Mouse (Mus musculus) midbrain, embryonic 12.5 days (tissue): ENCODE measurements at regions not wholly inside any gene's neighbourhood (a gene's known extent, or its start where the extent isn't known, plus 50 kb on each side); places are given as distances from the start of the nearest gene placed in this dataset.

Experiments used
- ATAC-seq: fragments of 200-750 bp; cut with Nextera tagmentation; 2 replicates; pipeline ENCODE4 v1.8.0; 2017; ENCODE audit warnings: low read depth, moderate TSS enrichment, moderate library complexity; ENCODE audit not compliant: low FRiP score
- H3K27ac ChIP-seq: fragments of 300-500 bp; sonication (generic); replicated peaks from 2 replicates; pipeline ENCODE4 v1.5.1; 2016; ENCODE audit warnings: mild to moderate bottlenecking
- H3K27me3 ChIP-seq: fragments of 300-500 bp; sonication (generic); 2 replicates; pipeline ENCODE4 v1.6.1; 2016; ENCODE audit warnings: mild to moderate bottlenecking
- H3K36me3 ChIP-seq: fragments of 300-500 bp; sonication (generic); 2 replicates; pipeline ENCODE4 v1.6.1; 2016
- H3K4me1 ChIP-seq: fragments of 300-500 bp; sonication (generic); 2 replicates; pipeline ENCODE4 v1.6.1; 2016
- H3K4me2 ChIP-seq: fragments of 300-500 bp; sonication (generic); replicated peaks from 2 replicates; pipeline ENCODE4 v1.6.1; 2016; ENCODE audit warnings: mild to moderate bottlenecking, moderate library complexity
- H3K4me3 ChIP-seq: fragments of 300-500 bp; sonication (generic); 2 replicates; pipeline ENCODE4 v1.5.1; 2016; ENCODE audit warnings: mild to moderate bottlenecking
- H3K9ac ChIP-seq: fragments of 300-500 bp; sonication (generic); replicated peaks from 2 replicates; pipeline ENCODE4 v1.6.1; 2016; ENCODE audit warnings: mild to moderate bottlenecking, moderate library complexity
- H3K9me3 ChIP-seq: fragments of 300-500 bp; sonication (generic); 2 replicates; pipeline ENCODE4 v1.6.1; 2016; ENCODE audit warnings: mild to moderate bottlenecking
- WGBS: fragments of 180-500 bp; shearing (Covaris S2); methylation state at CpG from one replicate; pipeline ENCODE4 v1.1.7; 2016; 5-methylcytosine and 5-hydroxymethylcytosine counted together

DNA sequence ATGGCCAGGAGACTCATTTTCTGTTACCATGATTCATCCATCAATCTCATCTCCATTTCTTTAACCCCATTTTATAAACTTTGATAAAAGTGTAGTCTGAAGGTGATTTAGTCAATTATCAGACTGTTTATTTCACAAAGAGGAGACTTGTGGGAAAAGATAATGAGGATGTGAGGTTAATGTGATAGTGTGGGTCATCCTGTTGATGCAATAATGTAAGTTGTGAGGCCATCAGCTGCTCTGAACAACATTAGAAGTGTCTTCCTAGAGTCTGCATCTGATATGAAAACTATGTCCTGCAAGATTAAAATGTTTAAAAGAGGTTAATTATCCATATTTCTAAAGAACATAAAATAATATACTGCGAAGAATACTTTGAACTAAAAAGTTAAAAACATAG, 842.8 kb downstream of the Pcdh17 start:
- no peaks in the 10 kb centered on the region for H3K9me3 ChIP-seq
- no peaks in the 10 kb centered on the region for H3K4me1 ChIP-seq
- H3K27ac ChIP-seq = no peak overlapping the region
- H3K4me3 ChIP-seq = no peak overlapping the region
- H3K9ac ChIP-seq = no peak overlapping the region
- 89% methylated on average over 1 of the region's 1 CpGs for WGBS
- no peaks in the 10 kb centered on the region for H3K27me3 ChIP-seq
- ATAC-seq = no peak
- no peaks in the 10 kb centered on the region for H3K36me3 ChIP-seq
- no peak overlapping the region for H3K4me2 ChIP-seq

DNA sequence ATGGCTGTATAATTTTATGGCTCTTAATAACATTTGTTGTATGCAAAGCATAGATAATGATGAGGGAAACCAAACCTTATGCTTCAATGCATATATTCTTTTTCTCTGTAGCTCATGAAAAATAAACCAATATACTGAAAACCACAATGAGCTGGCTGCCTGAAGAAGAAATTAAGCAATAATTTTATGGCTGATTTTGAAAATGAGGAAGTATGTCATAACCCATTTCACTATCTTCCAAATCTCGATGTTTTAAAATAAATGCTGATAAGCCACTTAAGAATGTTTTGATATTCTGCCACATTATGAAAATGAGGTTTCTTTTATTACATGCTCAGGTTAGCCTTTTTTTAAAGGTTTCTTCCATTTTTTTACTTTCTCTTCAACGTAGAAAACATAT, 844.1 kb downstream of the Pcdh17 start:
- Histone ChIP-seq H3K4me1 (no peaks in the 10 kb centered on the region), H3K36me3 (no peaks in the 10 kb centered on the region), H3K9ac (no peak overlapping the region), H3K27me3 (no peaks in the 10 kb centered on the region), H3K9me3 (no peaks in the 10 kb centered on the region), H3K4me2 (no peak overlapping the region), H3K27ac (no peak overlapping the region), H3K4me3 (no peak overlapping the region)
- WGBS = 81% methylated on average over 2 of the region's 2 CpGs
- ATAC-seq = no peak

DNA sequence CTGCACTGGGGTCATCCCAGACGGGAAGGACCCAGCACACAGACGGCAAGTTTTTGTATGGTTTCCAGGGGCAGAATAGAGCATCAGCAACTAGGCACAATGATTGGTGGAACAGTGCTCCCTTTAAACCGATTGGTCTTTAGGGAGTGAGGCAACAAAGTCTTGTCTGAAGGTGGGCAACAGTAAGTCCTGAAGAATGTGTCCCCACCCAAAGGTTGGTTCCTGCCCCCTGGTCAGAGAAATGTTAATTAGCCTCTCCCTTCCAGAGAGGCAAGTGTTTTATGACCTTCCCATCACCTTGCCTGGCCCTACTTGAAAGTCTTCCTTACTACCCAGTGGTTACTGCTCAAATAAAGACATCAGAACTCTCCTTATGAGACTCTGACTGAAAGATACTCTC, 855.6 kb downstream of the Pcdh17 start:
- 76% methylated on average over 3 of the region's 3 CpGs for WGBS
- ATAC-seq = no peak
- no peaks in the 10 kb centered on the region for H3K27me3 ChIP-seq

DNA sequence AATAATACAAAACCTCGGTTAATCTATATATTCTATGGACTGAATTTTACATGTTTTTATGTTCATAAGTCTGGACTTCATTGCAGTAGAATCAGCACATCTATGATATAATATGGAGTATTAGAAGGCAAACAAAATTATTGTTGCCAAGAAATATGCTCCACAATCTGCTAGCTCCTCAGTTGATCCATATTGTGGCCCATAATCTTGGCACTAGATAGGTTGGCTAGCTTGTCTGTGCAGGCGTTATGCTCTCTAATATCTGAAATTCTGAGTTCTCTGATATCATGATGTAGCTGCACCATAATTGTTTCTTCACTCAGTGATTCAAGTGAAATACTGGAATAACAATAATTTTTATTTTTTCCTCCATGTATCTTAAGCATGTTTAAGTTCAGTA, 877.3 kb downstream of the Pcdh17 start:
- H3K27ac ChIP-seq = no peak overlapping the region
- no peak overlapping the region for H3K9ac ChIP-seq
- no peaks in the 10 kb centered on the region for H3K27me3 ChIP-seq
- H3K4me1 ChIP-seq = no peaks in the 10 kb centered on the region
- H3K36me3 ChIP-seq = no peaks in the 10 kb centered on the region
- H3K4me2 ChIP-seq = no peak overlapping the region
- no peaks in the 10 kb centered on the region for H3K9me3 ChIP-seq
- H3K4me3 ChIP-seq = no peak overlapping the region
- no peak for ATAC-seq
- WGBS = 93% methylated on average over 2 of the region's 2 CpGs

More for the DNA sequence above, 855.6 kb downstream of the Pcdh17 start:
- Histone ChIP-seq H3K9me3 (no peaks in the 10 kb centered on the region), H3K9ac (no peak overlapping the region), H3K4me3 (no peak overlapping the region), H3K4me2 (no peak overlapping the region), H3K27ac (no peak overlapping the region), H3K36me3 (no peaks in the 10 kb centered on the region), H3K4me1 (no peaks in the 10 kb centered on the region)

DNA sequence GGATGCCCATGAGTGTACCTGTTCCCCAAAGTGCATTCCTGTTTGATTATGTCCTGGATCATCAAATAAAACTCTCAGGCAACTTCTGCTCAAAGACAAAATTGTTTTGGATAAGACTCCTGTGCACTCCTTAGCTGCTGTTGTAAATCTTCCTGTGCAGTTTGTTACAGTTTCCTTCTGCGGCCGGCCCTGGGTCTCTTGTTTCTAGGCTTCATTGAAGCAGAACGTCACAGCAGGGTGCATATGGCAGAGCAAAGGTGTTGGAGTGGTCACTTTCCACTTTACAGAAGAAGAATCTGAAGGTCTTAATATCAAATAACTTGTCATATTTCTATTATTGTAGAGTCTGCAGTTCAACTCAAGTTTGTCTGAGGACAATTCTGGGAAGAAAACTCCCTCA, 889.9 kb downstream of the Pcdh17 start:
- H3K9ac ChIP-seq = no peak overlapping the region
- no peaks in the 10 kb centered on the region for H3K9me3 ChIP-seq
- no peak for ATAC-seq
- no peak overlapping the region for H3K4me3 ChIP-seq
- 66% methylated on average over 3 of the region's 3 CpGs for WGBS
- H3K27ac ChIP-seq = no peak overlapping the region
- H3K4me2 ChIP-seq = no peak overlapping the region
- H3K27me3 ChIP-seq = no peaks in the 10 kb centered on the region
- H3K36me3 ChIP-seq = no peaks in the 10 kb centered on the region
- H3K4me1 ChIP-seq = no peaks in the 10 kb centered on the region

DNA sequence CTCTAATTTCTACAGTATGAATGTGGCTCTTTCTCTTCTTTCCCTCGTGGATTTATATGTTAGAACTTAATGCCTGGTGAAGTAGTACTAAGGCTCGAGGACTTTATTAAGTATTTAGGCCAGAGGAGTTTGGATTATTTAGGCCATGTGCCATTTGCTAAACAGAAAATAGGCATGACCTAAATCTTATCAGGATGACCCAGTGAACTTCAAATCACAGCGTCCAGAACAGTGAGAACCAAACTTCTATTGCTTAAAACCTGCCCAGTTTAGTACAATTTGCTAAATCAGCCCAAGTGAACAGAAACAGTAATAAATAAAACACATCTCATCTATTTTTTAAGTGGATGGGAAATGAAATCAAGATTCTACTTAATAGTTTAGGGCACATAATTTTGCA, 893.8 kb downstream of the Pcdh17 start:
- no peaks in the 10 kb centered on the region for H3K36me3 ChIP-seq
- ATAC-seq = no peak
- no peak overlapping the region for H3K4me3 ChIP-seq
- H3K4me1 ChIP-seq = no peaks in the 10 kb centered on the region
- H3K4me2 ChIP-seq = no peak overlapping the region
- H3K9ac ChIP-seq = no peak overlapping the region
- WGBS = 78% methylated on average over 3 of the region's 3 CpGs
- H3K9me3 ChIP-seq = no peaks in the 10 kb centered on the region
- H3K27me3 ChIP-seq = no peaks in the 10 kb centered on the region
- no peak overlapping the region for H3K27ac ChIP-seq

DNA sequence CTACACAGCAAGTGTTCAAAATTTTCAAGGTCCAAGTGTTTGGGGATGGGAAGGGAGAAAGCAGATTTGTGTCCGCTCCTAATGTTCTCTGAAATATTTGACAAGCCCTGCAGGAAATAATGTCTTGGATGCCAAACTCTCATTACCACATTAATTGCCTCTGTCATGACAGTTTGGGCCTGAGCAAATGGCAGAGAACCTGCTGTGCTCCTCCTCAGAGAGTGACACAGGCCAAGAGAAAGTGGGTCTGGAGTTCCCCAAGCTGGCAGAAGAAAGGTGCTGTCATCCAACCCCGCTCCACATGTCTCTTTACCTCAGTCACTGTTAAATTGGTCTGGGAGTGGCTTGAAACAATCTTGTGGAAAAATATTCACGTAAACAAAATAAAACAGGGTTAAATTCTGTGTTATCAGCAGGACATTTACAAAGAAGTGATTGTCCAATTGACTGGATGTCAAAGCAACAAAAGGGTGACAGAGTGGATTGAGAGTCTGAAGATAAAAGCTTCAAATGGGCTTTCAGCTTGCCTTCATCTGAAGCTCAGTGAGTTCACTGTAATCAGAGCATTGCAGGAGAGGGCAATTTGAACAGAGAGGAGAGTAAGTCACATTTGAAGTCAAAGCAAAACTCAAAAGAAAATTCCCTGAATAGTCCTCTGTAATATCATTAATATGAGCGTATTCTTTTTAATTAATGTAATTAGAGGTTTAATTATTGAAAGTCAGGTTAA, 911.4 kb downstream of the Pcdh17 start:
- Histone ChIP-seq H3K4me2 (no peak overlapping the region), H3K9me3 (no peaks in the 10 kb centered on the region), H3K4me1 (0 out of 2 replicates have a peak, but pooled peaks cover 4% of the 10 kb centered on the region), H3K4me3 (no peak overlapping the region), H3K36me3 (no peaks in the 10 kb centered on the region), H3K27me3 (no peaks in the 10 kb centered on the region), H3K9ac (no peak overlapping the region), H3K27ac (no peak overlapping the region)
- 50% methylated on average over 4 of the region's 4 CpGs for WGBS
- 0 out of 2 replicates have a peak, but pooled peaks have one; percentile 38 for ATAC-seq

DNA sequence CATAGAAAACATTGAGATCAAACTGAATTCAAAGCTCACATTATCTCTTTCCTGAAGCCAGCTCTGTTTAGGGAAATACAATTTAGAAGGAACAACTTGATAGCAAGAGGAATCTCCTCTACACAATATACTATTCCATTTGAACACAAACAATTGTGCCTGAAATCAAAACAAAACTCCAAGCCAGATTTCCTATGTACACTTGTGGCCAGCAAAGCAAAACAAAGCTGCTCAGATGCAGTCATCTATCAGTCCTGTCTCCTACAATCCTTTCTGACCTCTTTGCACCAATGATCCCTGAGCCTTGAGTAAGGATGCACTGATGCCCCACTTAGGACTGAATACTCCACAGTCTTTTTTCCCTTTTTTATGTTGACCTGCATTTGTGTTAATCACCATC, 920.2 kb downstream of the Pcdh17 start:
- Histone ChIP-seq H3K9me3 (no peaks in the 10 kb centered on the region), H3K9ac (no peak overlapping the region), H3K4me2 (no peak overlapping the region), H3K4me1 (no peaks in the 10 kb centered on the region), H3K4me3 (no peak overlapping the region), H3K27ac (no peak overlapping the region), H3K27me3 (no peaks in the 10 kb centered on the region), H3K36me3 (no peaks in the 10 kb centered on the region)
- ATAC-seq = no peak

DNA sequence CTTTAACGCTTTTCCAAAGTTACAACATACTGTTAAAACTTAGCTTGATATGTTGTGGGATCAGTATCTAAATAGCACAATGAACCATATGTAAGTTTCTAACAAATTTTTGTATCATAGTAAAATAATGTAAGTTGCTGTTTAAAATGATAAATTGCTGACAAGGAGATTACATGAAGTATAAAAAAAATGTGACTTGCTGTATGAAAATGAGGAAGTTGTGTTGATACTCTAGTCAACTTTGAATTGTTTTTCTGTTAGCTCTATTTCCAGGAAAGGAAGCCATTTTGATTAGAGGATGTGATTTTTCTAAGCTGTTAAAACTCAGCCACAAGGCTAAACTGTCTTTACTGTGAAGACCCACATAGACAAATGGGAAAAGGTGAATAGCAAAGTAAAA, 929.9 kb downstream of the Pcdh17 start:
- no peak overlapping the region for H3K4me2 ChIP-seq
- WGBS = 90% methylated on average over 1 of the region's 1 CpGs
- ATAC-seq = no peak

DNA sequence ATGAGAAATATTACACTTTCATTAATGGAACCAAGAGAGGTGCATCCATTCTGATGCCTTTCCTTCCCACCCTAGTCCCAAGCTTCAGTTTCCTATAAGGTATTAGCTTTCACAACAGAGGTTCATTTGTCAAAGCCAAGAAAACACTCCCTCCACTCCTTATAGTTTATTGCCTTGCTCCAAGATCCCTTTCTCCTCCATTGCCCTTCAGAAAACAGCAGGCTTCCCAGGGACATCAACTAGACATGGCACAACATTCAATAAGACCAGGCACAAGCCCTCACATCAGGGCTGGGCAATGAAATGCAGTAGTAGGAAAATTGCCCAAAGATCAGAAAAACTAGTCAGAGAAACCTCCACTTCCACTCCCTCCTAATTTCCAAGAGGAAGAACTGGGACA, 960.3 kb downstream of the Pcdh17 start:
- no peaks in the 10 kb centered on the region for H3K36me3 ChIP-seq
- no peak for ATAC-seq
- no peak overlapping the region for H3K27ac ChIP-seq
- no peak overlapping the region for H3K9ac ChIP-seq
- H3K9me3 ChIP-seq = no peaks in the 10 kb centered on the region
- no peaks in the 10 kb centered on the region for H3K27me3 ChIP-seq
- no peaks in the 10 kb centered on the region for H3K4me1 ChIP-seq
- H3K4me2 ChIP-seq = no peak overlapping the region
- no peak overlapping the region for H3K4me3 ChIP-seq

More for the DNA sequence above, 929.9 kb downstream of the Pcdh17 start:
- no peak overlapping the region for H3K27ac ChIP-seq
- no peaks in the 10 kb centered on the region for H3K36me3 ChIP-seq
- H3K4me3 ChIP-seq = no peak overlapping the region
- H3K4me1 ChIP-seq = no peaks in the 10 kb centered on the region
- H3K27me3 ChIP-seq = no peaks in the 10 kb centered on the region
- H3K9ac ChIP-seq = no peak overlapping the region
- H3K9me3 ChIP-seq = no peaks in the 10 kb centered on the region
